Mouse (Mus musculus) layer of hippocampus, adult 8-10 months (tissue): ENCODE data around the gene Hoxb13. TPM values are rescaled to one million over a fixed set of nuclear protein-coding genes. Genes with fewer than 3 reads are reported as not detected.

Experiments used
- DNase-seq, 2 experiments: peaks; one replicate each; pipeline ENCODE4 v3.0.0; 2022; ENCODE audit warnings: low spot score in 2 of 2
- total RNA-seq, 4 experiments: library from RNA; stranded (reverse); gene quantifications; 2 replicates each; pipeline ENCODE4 v1.2.4; 2022

Hoxb13 gene
- not detected for total RNA-seq

GRCm38 (mm10) chr11:96193521-96194400 is at the start of gene Hoxb13:
Gene Hoxb13, plus strand, starts transcription at chr11:96194316.
- DNase-seq: no peak

DNA sequence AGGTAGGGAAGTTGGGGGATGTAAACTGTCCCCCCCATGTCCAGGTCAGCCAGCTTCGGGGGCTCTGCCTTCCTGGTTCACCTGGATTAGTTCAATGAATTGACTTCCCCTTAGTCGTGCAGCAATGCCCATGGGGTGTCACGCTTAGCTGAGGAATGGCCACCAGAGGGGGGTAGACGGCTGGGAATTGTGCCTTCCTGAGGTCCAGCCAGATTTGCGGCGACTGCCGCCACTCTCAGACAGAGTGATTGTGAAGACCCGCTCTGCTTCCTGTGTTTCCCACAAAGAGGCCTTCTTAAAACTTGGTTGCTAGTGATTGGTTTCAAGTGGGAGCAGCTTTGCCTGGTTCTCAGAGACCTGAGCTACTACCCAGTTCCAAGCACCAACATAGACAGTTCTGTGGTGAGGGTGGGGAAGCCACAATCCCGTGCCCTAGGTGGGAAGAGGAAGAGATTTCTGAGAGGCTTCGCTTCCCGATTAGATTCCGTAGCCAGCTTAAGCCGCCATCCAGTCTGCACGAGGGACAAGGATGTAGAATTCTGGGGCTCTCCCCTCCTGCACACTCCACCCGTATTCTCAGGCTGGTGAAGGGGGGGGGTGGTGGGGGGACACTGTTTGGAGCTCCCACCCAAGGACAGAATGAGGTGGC is 48.4 kb upstream of the Hoxb13 start:
- DNase-seq: peak in 1 of 2 experiments; percentile 62

DNA sequence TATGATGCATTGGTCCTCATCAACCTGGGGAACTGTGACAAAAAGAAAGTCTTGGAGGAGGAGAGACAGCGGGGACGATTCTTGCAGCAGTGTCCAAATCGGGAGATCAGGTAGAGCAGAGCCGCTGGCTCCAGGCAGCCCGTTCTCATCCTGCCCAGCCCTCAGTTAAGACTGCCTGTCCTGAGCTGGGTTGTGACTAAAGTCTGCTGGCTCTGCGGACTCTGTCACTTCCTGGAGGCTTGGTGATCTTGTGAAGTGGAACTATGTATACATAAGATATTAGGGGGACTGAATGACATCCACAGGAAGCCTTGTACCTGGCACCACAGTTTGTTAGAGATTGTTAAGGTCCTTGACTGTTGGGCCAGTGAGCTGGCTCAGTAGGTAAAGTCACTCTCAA is 46.6 kb upstream of the Hoxb13 start:
- DNase-seq: no peak

DNA sequence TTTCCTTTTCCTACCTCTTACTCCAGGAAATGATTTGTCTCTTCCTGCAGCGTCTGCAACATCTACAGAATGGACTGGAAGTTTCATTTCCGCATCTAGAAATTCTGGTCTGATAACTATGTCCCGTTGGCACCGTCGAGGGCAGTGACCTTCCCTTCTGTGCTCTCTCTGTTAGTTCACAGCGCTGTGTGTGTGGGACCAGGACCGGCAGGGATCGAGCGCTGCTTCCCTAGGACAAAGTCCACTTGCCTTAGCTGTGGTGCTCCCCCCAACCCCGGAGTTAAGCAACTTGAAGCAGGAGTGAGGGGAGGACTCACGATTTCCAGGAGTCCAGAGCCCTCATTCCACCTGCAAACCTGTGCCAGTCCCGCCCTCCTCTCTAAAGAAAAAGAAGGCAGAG is 29.3 kb upstream of the Hoxb13 start:
- no peak for DNase-seq

GRCm38 (mm10) chr11:96168125-96168524 is 26.0 kb upstream of the Hoxb13 start:
- DNase-seq: no peak

- DNase-seq: no peak
Observed at GRCm38 (mm10) chr11:96169016-96169415, 25.1 kb upstream of the Hoxb13 start.

DNA sequence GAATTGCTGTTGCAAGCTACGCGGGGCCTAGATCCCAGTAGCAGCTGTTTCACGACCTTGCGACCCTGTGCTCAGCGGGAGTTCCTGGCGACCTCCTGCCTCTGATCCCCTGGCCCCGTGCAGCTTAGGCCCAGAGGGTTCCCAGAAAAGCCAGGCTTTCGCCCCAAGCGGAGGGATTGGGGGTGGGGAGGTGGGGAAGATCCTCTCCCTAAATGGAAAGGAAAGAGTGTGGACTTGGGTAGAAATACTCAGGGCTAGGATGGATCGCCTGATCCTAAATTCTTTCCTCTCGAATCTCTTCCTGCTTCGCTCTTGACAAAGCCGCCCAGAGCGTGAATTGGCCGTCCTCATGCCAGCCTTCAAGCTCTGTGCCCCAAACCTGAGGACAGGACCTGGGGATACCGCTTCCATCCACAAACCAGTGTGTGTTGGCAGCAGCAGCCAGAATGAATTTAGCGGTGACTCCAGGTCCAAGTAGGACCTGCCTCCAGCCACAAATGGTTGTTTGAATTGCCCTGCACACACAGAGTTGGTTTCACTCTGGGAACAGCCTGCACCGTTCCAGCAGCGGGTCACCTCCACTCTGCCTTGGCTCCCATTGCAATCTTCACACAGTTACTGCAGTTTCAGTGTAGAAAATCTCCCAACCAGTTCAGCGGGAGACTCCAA is 23.3 kb upstream of the Hoxb13 start:
- no peak for DNase-seq

DNA sequence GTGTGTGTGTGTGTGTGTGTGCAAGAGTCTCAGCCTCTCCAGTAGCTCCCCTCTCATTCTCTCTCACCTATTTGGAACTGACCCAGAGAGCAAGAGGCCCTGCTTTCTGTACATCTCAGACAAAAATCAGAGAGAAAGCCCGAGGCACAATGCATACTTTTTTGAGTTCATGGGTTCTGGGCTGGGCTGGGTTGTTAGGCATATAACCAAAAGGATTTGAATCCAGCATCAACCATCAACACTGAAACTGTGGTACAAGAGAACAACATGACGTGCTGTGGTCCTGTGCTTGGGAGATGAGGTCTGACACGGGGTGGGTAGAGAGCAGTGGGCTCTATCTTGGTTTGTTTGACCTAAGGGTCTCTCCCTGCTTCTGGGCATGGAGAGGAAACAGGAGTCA is 22.5 kb upstream of the Hoxb13 start:
- DNase-seq: no peak

- DNase-seq: no peak
Observed at GRCm38 (mm10) chr11:96172511-96173287, 21.4 kb upstream of the Hoxb13 start.

GRCm38 (mm10) chr11:96173288-96173840 is 20.8 kb upstream of the Hoxb13 start:
- no peak for DNase-seq

DNA sequence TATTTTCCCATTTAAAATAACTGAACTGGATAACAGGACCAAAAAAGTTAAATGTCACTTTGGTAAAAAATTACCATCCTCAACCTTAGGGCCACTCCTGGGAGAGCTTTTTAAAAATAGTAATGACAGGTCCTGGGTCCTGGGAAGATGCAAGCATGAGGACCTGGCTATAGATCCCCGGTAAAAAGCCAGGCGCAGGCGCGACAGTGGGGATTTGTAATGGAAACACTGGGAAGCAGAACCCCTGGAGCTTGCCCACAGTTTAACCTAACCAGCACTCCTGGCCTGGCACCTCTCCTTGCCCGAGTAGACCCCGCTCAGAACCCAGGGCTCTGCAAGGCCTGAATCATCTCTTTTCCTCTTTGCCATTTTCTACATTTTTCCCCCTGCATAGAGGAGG is 19.2 kb upstream of the Hoxb13 start:
- no peak for DNase-seq

DNA sequence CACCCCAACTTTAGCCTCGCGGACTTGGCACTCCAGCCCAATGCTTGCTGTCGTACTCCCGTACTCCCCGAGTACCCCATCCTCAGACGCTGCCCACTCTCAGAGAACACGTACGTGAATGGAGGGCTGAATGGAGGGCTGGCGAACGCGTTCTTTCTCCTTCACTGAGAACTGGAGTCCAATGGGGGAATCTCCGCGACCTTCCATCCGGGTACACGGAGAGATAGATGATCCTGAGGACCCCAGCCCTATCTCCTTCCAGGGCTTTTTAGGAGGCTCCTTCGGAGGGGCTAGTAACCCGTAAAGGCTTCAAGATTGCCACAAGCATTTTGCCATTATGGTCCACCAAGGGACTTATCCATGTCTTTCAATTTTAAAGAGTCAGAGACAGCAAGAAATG is 18.6 kb upstream of the Hoxb13 start:
- no peak for DNase-seq

DNA sequence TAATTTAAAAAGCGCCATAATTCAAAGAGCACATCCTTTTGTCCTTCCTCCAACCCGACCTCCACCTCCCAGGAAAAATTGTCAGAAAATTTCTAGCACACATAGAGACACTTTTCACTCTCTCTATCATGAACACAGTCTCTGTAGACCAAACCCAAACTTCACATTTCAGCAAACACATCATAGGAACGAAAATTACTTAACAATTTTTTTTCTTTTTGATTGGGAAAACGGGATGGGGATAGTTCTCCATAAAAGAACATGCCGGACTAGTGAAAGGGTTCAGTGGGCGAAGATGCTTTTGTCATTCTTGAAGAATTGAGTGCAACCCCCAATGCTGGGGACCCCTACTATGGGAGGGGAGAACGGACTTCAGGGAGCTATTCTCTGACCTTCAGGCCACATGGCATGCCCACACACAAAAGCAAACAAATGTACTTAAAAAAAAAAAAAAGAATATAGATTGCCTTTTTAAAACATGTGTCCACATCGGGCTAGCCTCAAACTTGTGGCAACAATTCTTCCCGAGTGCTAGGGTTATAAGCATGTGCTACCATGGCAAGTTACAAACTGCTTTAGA is 18.1 kb upstream of the Hoxb13 start:
- no peak for DNase-seq

- DNase-seq: no peak
Observed at GRCm38 (mm10) chr11:96176841-96177240, 17.3 kb upstream of the Hoxb13 start.

- no peak for DNase-seq
Observed at GRCm38 (mm10) chr11:96177546-96178174, 16.5 kb upstream of the Hoxb13 start.

GRCm38 (mm10) chr11:96178356-96178755 is 15.8 kb upstream of the Hoxb13 start:
- DNase-seq: no peak

- DNase-seq: no peak
Observed at GRCm38 (mm10) chr11:96178911-96179503, 15.1 kb upstream of the Hoxb13 start.

DNA sequence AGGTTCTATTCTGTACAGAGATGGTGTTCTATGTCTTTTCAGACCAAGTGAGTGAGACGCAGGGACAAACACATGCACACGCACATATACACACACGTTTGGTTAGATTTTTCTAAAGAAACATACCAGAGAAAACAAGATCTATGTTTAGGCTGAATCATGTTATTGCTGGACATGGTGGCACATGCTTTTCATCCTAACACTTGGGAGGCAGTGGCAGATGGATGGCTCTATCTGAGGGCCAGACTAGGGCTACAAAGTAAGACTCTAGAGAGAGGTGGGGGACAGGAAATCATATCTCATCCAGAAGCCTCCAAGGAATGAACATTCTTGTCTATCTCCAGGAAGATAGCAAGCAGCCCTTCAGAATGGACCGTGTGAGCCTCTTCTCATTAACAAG is 13.1 kb upstream of the Hoxb13 start:
- no peak for DNase-seq

DNA sequence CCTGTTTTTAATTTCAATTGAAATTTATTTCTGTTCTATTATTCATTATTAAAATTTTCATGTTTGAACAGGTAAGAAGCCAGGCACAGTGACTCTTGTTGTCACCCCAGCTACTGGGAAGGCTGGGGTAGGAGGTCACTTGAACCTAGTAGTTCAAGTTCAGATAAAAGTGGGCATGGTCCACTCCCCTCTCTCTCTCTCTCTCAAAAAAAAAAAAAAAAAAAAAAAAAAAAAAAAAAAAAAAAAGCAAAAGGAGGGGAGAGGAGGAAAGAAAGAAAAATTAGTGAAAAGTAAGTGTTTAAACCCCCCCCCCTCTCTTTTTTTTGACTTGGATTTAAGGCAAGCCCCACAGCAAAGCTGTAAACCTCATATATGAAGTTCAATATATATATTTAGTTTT is 9.9 kb upstream of the Hoxb13 start:
- DNase-seq: no peak

DNA sequence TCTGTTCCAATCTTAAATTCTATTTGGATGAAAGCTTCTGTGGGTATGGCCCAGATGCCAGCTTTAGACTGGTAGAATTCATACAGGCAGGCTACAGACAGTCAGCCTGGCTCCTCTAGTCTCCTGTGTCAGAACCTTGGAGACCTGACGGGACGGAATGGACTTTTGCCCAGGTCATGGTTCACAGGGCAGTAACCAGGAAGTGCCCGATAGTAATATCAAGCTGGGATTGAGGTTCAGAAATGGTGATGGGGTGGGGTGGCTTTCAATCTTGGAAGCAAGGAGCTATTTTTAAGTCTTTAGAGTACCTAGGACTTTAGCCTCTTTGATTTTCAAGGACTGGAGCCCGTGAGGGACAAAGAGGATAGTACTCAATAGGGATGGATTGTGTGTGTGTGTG is 6.8 kb upstream of the Hoxb13 start:
- DNase-seq: no peak
